Mouse (Mus musculus) v-Abl transformed pro-B cells (cell line): ENCODE data around the gene Fmo2.

Experiments
- in situ Hi-C, 2 experiments: fragments of 400-800 bp; cut with MboI; formaldehyde crosslinking; loops; one replicate each; pipeline ENCODE4 v1.15.1; 2025; ENCODE audit not compliant: unreplicated experiment in 2 of 2

The Fmo2 gene

DNA sequence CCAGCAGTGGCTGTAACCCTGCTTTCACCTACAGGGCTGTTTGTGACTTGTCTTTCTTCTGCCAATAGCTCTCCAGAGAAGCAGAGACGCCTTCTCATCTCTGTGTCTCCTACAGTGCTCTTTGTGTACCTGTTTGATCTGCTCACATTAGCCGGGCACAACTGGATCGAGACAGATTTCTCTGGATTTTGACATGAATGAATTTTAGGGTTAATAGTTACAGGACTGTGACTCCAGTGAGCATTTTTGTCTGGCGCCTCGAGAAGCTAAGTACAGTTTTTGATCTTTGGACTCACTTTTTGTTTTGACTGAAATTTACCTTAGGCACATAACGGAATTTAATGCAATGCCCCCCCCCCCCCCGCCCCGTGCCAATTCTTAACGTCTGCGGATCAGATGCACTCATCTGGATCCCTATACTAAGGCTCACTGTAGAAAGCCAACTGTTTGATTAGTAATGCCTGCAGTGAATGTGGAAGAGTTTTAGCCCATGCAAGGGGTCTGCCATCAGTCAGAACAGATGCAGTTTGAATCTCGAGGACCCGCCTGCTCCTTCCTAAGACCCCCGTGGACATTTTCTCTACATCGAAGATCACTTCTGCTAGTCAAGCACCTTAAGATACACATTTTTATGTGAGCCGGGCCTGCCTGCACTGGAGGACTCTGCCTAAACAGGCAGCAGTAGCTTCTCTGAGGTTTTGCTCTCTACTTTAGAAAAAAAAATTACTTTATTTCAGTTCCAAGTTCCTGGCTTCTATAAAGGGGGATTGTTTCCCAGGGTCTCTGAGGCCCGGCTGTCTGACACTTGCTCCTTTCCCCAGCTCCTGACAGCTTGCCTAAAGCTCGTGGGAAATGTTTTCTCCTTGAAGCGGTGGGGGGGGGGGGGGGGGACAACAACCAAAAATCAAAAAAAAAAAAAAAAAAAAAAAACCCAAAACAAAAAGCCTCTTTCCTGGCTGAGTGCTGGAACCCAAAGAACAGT lies 40.5 kb downstream of the Fmo2 start:
- in situ Hi-C loops: no loop called here

DNA sequence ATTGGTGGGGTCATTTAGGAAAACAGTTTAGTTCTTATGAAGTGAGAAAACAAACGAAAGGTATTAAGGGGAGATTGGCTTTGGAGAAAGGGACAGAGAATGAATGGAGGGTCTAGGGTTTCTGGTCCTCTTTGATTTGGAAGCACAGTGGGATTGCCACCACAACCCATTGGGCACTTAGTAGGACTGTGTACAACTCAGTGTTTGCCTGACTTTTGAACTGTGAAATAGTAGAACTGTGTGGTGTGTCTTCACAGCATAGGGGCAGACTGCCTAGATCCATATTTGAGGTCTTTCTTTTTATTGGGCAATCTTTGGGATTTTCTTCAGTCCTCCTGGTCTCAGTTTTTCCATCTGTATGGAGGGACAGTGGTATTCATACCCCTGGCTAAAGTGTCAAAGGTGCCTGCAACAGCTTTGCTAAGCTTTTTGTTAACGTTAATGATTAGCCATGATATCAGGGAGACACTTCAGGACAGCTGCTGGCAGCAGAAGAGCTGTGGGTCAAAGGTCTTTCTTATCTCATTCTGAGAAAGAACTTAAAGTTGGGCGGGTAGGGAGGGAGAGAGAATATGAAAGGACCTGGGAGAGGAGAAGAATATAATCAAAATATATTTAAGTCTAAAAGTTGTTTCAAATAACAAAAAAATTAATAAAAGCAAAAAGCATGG lies 44.6 kb downstream of the Fmo2 start:
- in situ Hi-C loops: no loop called here

DNA sequence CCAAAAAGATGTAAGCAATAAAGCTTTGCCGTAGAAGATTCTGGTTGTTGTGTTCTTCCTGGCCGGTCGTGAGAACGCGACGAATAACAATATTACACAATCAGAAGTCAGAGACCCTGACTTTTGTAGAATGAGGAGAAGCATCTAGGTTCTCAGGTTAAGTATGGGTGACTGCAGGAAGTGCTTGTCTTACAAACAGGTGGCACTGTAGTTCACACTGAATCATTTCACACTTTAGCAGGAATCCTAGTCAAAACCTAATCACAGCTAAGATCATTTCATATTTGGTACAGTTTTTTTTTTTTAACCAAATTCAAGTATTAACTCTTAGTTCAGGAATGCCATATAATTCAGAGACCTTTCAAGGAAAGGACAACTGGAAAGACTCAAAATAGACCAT lies 51.0 kb downstream of the Fmo2 start:
- in situ Hi-C loops: no loop called here

DNA sequence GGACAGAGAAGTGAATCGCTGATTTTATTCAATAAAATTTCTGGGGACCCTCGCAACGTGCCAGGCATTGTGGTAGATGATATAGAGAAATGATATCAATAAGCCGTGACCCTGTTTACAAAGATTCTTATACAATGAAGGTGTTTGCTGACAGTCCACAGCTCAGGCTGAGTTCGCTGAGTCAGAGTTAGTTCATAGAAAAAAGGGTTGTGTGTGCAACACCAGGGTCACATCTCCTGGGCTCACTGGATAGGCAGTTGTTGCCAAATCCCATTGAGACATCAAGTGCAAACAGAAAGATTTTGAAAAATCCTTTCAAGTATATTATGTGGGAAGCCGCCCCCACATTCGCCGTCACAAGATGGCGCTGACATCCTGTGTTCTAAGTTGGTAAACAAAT lies 58.3 kb downstream of the Fmo2 start:
- in situ Hi-C loops: no loop called here

DNA sequence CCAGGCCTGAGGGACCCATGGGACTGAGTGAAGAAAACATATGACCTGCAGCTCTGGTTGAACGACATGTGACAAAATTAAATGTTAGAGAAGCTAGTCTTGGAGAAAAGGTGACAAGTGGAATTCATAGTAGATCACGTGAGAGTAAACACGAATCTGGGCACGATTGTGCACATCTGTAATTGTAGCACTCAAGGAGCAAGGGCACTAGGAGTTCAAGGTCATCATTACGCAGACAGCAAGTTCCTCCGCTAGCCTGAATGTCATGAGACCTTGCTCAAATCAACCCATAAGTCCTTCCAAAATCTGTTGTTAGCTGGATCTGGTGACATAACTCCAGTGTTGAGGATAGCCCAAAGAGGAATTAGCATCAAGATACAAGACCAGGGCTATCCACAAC lies 59.5 kb downstream of the Fmo2 start:
- in situ Hi-C loops: no loop called here

DNA sequence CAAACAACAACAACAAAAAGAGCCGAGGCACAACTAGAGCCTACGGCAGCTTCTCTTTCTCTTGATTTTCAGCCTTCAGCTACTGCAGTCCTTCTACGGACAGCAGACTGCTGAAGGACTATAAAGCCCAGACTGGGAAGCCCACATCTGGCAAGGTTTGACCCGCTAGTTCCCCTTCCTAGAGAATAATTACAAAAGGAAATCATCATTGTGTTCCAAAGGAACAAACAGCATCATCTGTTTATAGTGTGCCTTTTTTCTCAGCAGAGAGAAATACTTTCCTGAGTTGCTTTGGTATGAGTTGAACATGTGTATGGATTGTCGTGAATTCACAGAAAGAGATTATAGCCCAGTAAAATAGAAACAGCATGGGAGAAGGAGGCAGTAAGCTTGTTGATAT lies 64.2 kb downstream of the Fmo2 start:
- in situ Hi-C loops: no loop called here

DNA sequence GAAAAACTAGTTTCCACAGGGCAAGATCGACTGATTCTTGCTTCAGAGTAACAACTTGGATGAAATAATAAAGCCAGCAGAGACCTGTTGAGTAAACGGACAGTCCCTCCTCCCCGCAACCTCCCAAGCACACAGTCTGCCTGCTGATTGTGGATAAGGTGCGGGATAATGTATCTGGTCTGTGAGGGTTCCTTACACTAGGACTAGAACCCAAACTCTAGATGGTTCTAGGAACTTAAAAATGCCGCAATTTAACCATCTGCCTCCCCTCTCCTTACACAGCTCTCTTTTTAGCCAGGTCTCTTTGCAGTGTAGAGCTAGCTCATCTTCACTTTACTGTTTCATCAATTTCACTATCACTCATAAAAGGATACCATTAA lies 66.0 kb downstream of the Fmo2 start:
- in situ Hi-C loops: no loop called here

DNA sequence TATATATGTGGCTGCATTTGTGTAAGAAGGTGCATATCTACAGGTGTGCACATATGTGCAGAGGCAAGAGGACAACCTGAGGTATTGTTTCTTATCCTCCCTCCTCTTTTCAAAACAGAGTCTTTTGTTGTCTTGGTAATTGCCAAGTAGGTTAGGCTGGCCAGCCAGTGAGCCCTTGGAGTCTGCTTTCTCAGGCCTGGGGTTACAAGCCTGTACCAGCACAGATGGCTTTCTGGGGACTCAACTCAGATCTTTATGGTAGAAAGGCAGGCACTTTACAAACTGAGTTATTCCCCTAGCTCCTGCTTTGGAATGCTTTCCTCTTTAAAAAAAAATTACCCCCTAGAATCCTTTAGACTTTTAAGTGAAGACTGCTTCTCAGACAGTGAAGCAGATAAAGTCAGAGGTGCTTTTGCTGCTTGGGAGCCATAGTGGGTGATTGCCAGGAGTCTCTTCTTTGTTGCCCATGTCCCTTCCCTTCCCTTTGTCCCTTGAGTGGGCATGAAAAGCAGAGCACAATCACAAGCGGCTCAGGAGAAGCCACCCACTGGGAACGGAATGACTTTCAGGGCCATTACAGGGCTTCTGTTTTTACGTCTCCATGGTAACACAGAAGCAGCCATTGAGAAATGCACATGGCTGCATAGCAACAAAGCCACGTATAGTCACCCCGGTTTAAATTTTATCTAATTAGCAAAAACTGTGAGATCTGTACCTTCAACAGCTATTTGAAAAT lies 66.5 kb downstream of the Fmo2 start:
- in situ Hi-C loops: no loop called here
